Mouse (Mus musculus): ENCODE results near the gene Prss40.
"Not testable (repeated sequence)": the region's sequence is repeated elsewhere in the genome, so short reads cannot be mapped to it uniquely, and the experiment has no call there.

Prss40 gene

GRCm38 (mm10) chr1:34535043-34535698, 25.6 kb downstream of the Prss40 start, which contains the start of gene Cfc1:
Gene Cfc1 (plus strand): TSS chr1:34535648.
- not testable (repeated sequence) for DNase-seq (ENCODE audit: low spot score)

- DNase-seq (ENCODE audit: low spot score), result not testable (repeated sequence)
Observed at GRCm38 (mm10) chr1:34534574-34534973, 26.2 kb downstream of the Prss40 start.

GRCm38 (mm10) chr1:34523647-34524046, 37.1 kb downstream of the Prss40 start:
- DNase-seq (ENCODE audit: low spot score), result no peak

- no peak for DNase-seq (ENCODE audit: low spot score)
Observed at GRCm38 (mm10) chr1:34522850-34523244, 37.9 kb downstream of the Prss40 start.

- DNase-seq (ENCODE audit: low spot score), result no peak
Observed at GRCm38 (mm10) chr1:34522205-34522849, 38.4 kb downstream of the Prss40 start.

GRCm38 (mm10) chr1:34518259-34518658, 42.5 kb downstream of the Prss40 start:
- DNase-seq (ENCODE audit: low spot score), result no peak

- not testable (repeated sequence) for DNase-seq (ENCODE audit: low spot score)
Observed at GRCm38 (mm10) chr1:34517797-34518196, 42.9 kb downstream of the Prss40 start.

- DNase-seq (ENCODE audit: low spot score), result not testable (repeated sequence)
Observed at GRCm38 (mm10) chr1:34517297-34517696, 43.4 kb downstream of the Prss40 start.

- no peak for DNase-seq (ENCODE audit: low spot score)
Observed at GRCm38 (mm10) chr1:34516595-34516994, 44.1 kb downstream of the Prss40 start.

GRCm38 (mm10) chr1:34513068-34513467, 47.7 kb downstream of the Prss40 start:
- no peak for DNase-seq (ENCODE audit: low spot score)

- no peak for DNase-seq (ENCODE audit: low spot score)
Observed at GRCm38 (mm10) chr1:34511027-34511426, 49.7 kb downstream of the Prss40 start.

- DNase-seq (ENCODE audit: low spot score), result no peak
Observed at GRCm38 (mm10) chr1:34510575-34510981, 50.2 kb downstream of the Prss40 start.

GRCm38 (mm10) chr1:34507986-34508385, 52.8 kb downstream of the Prss40 start:
- no peak for DNase-seq (ENCODE audit: low spot score)

- DNase-seq (ENCODE audit: low spot score), result no peak
Observed at GRCm38 (mm10) chr1:34505970-34506551, 54.7 kb downstream of the Prss40 start.

GRCm38 (mm10) chr1:34505307-34505706, 55.4 kb downstream of the Prss40 start:
- DNase-seq (ENCODE audit: low spot score), result no peak

GRCm38 (mm10) chr1:34502991-34503390, 57.8 kb downstream of the Prss40 start:
- DNase-seq (ENCODE audit: low spot score), result no peak
